Mouse (Mus musculus) cerebral cortex, adult 2 months (tissue): ENCODE results near the gene Izumo2.

Source experiments
- WGBS: fragments of 180-500 bp; shearing (Covaris S2); methylation state at CpG from one replicate; pipeline ENCODE4 v1.1.7; 2018; 5-methylcytosine and 5-hydroxymethylcytosine counted together

The Izumo2 gene

DNA sequence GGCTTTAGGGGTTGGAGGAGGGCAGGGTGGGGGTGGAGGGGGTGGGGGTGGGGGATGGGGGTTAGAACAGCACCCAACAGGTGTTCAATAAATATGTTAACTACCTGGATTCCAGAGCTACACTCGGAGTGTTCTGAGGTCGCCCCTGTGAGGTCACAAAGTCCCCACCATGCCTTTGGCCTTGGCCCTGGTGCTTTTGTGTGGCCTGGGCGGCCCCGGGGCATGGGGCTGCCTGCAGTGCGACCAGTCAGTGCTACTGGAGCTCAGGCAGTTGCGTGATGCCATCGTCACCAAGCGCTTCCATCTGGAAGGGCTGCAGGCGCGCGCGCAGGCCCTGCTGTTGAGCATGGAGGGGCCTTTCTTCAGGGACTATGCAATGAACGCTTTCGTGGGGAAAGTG lies at the start of gene Izumo2:
Izumo2 (plus strand) TSS at position 169 of the 400 bp plus-strand sequence.
- 84% methylated on average over 14 of the region's 14 CpGs for WGBS

GRCm38 (mm10) chr7:44661219-44661618 lies 47.3 kb upstream of the Izumo2 start:
- 45% methylated on average over 5 of the region's 5 CpGs for WGBS

- 51% methylated on average over 8 of the region's 8 CpGs for WGBS
These were observed 46.4 kb upstream of the Izumo2 start for GRCm38 (mm10) chr7:44662168-44662567.

DNA sequence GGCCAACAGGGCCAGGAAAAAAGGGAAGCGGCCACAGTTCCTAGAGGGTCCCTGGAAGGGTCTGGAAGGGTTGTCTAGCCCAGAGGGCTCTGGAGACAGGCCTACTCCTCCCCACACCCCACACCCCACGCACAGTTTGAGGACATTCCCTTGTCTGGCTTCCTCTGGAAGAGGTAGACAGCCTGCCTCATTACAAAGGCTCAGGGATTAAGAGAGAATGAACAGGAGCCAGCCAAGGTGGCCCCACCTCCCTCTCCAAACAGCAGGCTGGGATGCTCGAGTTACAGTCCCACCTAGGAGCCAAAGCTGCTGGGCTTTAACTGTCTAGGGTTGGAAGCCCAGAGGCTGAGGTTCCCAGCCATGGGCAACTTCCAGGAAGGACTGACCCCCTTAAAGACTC lies 46.0 kb upstream of the Izumo2 start:
- 48% methylated on average over 3 of the region's 3 CpGs for WGBS

DNA sequence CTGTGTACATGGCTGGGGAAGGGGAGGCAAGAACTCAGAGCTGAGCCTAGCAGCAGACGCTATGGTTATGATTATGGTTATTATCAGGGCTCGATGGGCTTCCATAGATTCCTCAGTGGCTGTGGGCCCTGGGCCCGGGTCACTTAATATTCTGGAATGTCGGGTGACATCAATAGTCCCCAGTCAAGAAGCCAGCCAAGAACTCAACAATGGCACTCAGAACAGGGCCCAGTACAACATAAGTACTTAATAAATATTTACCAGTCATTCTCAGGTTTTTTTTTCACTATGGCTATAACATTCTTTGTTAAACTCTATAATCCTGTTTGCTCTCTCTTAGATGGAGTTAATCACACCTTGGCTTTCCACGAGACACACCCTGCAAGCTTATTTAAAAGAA lies 45.0 kb upstream of the Izumo2 start:
- WGBS: 80% methylated on average over 5 of the region's 5 CpGs

DNA sequence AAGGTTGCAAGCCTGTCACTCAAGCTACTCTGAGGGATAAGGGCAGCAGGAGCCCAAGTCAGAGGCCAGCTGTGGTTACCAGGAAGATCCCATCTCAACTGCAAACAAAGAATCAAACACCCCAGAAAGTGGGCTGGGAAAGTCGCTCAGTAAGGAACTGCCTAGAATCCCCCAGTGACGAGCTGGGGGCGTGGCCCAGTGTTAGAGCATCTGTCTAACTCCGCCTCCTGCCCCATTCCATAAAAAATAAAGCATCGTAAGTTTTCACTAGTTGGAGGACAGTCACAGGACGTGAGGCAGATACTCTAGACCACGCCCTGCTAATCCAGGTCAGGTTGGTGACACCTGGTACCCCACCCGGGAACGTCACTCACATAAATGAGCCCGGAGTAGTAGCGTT lies 43.8 kb upstream of the Izumo2 start:
- WGBS: 63% methylated on average over 11 of the region's 11 CpGs

- 71% methylated on average over 2 of the region's 2 CpGs for WGBS
These were observed 42.1 kb upstream of the Izumo2 start for GRCm38 (mm10) chr7:44666462-44666861.

GRCm38 (mm10) chr7:44667996-44668738 lies 40.4 kb upstream of the Izumo2 start:
- 86% methylated on average over 13 of the region's 13 CpGs for WGBS

DNA sequence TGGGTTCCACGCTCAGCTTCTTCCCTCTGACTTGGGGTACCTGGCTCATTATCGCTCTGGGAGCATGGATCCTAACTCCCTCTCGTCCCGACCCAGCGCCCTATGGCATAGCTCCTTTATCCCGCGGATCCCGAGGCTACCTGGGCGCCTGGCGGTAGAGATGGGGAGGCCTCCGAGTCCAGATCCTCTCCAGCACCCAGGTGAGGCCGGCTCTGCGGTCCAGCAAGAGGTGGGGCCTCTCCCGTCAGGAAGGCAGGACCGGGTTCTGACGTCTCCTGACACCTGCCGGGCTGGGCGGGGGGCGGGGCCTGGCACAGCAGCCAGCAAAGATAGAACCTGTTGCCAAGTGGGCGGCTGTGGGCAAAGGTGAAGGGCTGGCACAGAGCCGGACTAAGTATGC lies 39.4 kb upstream of the Izumo2 start:
- WGBS: 36% methylated on average over 21 of the region's 21 CpGs

- under 1% methylated on average over 23 of the region's 23 CpGs for WGBS
These were observed 37.7 kb upstream of the Izumo2 start, which contains the start of gene Myh14 for GRCm38 (mm10) chr7:44670803-44671202. Gene Myh14 (minus strand): TSS chr7:44670843.

DNA sequence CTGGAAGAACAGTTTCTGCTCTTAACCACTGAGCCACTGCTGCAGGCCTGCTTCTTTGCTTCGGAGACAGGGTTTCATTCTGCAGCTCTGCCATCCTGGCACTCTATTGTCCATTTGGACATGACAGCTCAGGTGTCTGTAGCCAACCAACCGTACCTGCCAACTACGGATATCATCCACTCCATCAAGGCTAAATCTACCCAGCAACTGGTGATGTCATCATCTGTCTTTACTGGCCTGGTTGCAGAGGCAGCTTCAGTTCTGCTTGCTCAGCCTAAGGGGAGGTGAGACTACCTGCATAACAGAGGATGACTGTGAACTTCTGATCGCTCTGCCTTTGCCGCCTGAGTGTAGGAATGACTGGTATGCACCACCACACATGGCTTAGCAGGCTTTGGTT lies 36.3 kb upstream of the Izumo2 start:
- WGBS: 91% methylated on average over 5 of the region's 5 CpGs

GRCm38 (mm10) chr7:44674511-44674910 lies 34.0 kb upstream of the Izumo2 start:
- 75% methylated on average over 4 of the region's 4 CpGs for WGBS

GRCm38 (mm10) chr7:44675171-44675570 lies 33.4 kb upstream of the Izumo2 start:
- 44% methylated on average over 6 of the region's 6 CpGs for WGBS

- 48% methylated on average over 4 of the region's 4 CpGs for WGBS
These were observed 32.4 kb upstream of the Izumo2 start for GRCm38 (mm10) chr7:44676126-44676525.

- 35% methylated on average over 2 of the region's 2 CpGs for WGBS
These were observed 31.9 kb upstream of the Izumo2 start for GRCm38 (mm10) chr7:44676611-44677010.

- 88% methylated on average over 8 of the region's 8 CpGs for WGBS
These were observed 24.9 kb upstream of the Izumo2 start for GRCm38 (mm10) chr7:44683656-44684055.

DNA sequence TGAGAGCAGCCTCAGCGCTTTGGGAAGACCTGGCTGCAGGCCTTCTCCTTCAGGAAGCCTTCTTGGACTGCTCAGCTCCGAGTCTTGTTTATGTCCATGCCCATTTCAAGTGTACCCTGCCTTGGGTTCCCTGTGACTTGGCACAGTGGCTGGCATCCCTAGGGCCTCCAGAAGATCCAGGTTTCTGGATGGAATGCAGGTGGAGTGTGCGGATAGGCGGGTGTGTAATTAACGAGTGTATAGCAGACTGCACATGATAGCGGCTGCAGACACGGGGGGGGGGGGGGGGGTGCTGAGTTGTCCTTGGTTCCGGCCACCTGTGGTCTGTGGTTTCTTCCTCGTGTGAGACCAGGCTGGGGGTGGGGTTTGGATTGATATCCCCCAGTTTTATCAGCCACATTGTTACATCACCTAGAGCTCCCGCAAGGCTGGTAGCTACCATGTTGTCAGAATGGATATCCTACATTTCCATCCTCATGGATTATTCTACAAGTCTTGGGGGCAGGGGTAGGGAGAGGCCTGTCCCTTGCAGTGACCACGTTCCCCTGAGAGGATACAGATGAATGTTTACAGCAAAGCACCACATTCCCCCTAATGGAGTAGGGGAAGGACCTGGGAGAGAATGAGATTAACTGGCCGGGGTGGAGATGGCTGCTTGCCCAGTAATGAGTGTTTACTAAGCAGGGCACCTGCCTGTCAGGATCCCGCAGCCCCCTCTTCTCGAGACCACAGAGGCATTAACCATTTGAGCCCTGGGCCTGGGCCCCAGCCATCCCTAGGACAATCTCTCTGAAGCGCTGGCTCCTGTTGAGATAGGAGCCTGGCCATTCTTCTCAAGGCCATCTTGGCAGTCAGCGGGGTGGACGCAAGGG lies 22.8 kb upstream of the Izumo2 start:
- WGBS: 68% methylated on average over 17 of the region's 17 CpGs

DNA sequence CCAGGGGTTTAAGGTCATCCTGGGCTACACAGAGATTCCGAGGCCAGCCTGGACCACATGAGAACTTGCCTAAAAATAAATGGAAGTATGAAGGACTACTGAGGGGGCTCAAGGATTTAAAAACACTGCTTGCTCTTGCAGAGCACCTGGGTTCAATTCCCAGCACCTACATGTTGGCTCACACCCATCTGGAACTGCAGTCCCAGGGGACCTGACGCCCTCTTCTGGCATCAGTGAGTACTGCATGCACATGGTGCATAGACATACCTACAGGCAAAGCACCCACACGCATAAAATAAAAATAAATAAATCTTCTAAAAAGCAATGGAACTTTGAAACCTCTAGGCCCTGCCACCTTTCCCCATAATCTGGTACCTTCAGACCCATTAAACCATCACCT lies 19.7 kb upstream of the Izumo2 start:
- 67% methylated on average over 3 of the region's 3 CpGs for WGBS

DNA sequence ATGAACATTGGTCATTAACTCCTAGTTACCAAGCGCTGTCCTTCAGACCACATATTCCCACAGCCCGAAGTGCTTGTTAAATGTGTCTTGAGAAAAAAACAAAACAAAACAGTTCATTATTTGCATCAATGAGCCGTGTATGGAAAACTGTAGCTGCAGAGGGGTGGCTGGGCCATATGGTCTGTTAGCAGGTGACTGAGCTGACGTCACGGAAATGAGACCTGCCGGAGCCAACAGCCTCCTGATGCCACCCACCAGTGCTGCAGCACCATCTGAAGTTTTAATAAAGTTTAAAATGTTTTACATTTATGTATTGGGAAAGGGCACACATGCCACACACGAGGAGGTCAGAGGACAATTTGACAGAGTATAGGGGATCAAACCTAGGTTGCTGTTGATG lies 19.2 kb upstream of the Izumo2 start:
- WGBS: 76% methylated on average over 7 of the region's 7 CpGs

- WGBS: 82% methylated on average over 10 of the region's 10 CpGs
These were observed 14.9 kb upstream of the Izumo2 start for GRCm38 (mm10) chr7:44693427-44694175.

DNA sequence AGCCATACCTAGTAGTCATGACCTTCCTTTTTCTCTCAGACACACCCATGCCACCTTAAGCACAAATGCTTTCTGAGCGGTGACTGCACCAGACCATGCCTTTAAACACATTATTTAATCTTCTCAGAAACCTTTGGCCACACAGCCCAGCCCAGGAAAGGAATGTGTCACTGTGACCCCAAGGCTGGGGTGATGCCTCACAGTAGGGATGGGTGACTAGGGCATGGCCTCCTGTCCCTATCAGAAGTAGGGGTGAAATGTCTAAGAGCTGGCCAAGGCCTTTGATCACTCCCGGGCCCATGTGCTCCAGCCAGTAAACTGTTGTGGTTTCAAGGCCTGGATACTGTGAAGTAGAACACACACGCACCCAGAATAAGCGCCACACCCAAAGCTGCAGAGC lies 13.3 kb upstream of the Izumo2 start:
- 92% methylated on average over 4 of the region's 4 CpGs for WGBS

DNA sequence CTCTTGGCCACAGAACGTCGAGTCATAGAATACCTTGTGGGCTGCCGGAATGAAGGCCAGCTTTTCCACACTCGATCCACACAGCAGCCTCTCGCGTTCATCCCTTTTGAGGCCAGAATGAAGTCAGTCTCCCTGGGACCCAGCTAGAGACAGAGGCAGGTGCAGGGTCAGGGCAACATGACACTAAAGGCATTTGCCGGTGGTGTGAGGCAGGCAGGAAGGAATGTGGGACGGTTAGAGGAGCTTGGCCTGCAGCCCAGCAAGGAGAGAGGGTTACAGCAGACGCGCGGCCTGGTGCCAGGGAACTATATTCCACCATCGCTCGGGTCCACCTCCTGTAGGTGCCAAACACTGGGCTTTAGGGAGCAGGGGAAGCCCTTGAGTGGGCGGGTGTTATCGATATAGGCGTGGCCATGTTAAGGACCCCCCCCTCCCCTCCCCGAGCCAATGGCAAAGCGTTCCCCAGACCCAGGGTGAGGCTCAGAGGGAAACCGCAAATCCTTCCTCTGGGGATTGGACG lies 11.3 kb upstream of the Izumo2 start:
- 37% methylated on average over 20 of the region's 20 CpGs for WGBS
